Mouse (Mus musculus): ENCODE measurements around the gene Scrn3.

The Scrn3 gene

GRCm38 (mm10) chr2:73385641-73386355 is 73.4 kb downstream of the Scrn3 start:
- no peak for DNase-seq (ENCODE audit: low read depth, low spot score)

GRCm38 (mm10) chr2:73386356-73387046 is 74.1 kb downstream of the Scrn3 start, which contains the start of gene Gpr155:
Gpr155 (minus strand) TSS chr2:73386572.
- DNase-seq (ENCODE audit: low read depth, low spot score): peak; percentile 96

Measured in retina, postnatal 7 days (tissue).